Mouse (Mus musculus) heart, embryonic 14.5 days (tissue): ENCODE data around the gene Map7. TPM values are rescaled to one million over a fixed set of nuclear protein-coding genes. Genes with fewer than 3 reads are reported as not detected.

Source experiments
- ATAC-seq: fragments of 200-750 bp; cut with Nextera tagmentation; 2 replicates; pipeline ENCODE4 v1.8.0; 2017; ENCODE audit warnings: low read depth, moderate TSS enrichment; ENCODE audit not compliant: insufficient number of reproducible peaks, insufficient read depth, low FRiP score
- H3K27ac ChIP-seq, 2 experiments: fragments of 200-500 bp in 1 of 2; fragments of 300-500 bp in 1 of 2; sonication (generic) in 1 of 2; replicated peaks in 1 of 2; 2 replicates each; pipeline ENCODE4 v1.5.1; 2012 to 2014; ENCODE audit warnings: low read depth in 2 of 2, low read length in 2 of 2, control low read depth in 1 of 2, mild to moderate bottlenecking in 1 of 2, mixed read lengths in 1 of 2; ENCODE audit not compliant: control insufficient read depth in 1 of 2, insufficient read depth in 1 of 2
- H3K27me3 ChIP-seq: fragments of 300-500 bp; sonication (generic); 2 replicates; pipeline ENCODE4 v1.6.1; 2014; ENCODE audit warnings: mild to moderate bottlenecking, low read length, control low read depth; ENCODE audit not compliant: control insufficient read depth, insufficient read depth
- H3K36me3 ChIP-seq: fragments of 300-500 bp; sonication (generic); 2 replicates; pipeline ENCODE4 v1.6.1; 2014; ENCODE audit warnings: mild to moderate bottlenecking, control low read depth, low read length, mixed read lengths; ENCODE audit not compliant: control insufficient read depth, insufficient read depth
- H3K4me1 ChIP-seq, 2 experiments: fragments of 200-500 bp in 1 of 2; fragments of 300-500 bp in 1 of 2; sonication (generic) in 1 of 2; 2 replicates each; pipeline ENCODE4 v1.6.1; 2012 to 2014; ENCODE audit warnings: low read length in 2 of 2, control low read depth in 1 of 2, mixed read lengths in 1 of 2; ENCODE audit not compliant: control insufficient read depth in 2 of 2, insufficient read depth in 2 of 2
- H3K4me2 ChIP-seq: fragments of 300-500 bp; sonication (generic); 2 replicates; pipeline ENCODE4 v1.6.1; 2014; ENCODE audit warnings: mild to moderate bottlenecking, low read length
- H3K4me3 ChIP-seq, 2 experiments: fragments of 200-500 bp in 1 of 2; fragments of 300-500 bp in 1 of 2; sonication (generic) in 1 of 2; 2 replicates each; pipeline ENCODE4 v1.5.1; 2012 to 2014; ENCODE audit warnings: low read length in 2 of 2, mild to moderate bottlenecking in 2 of 2, control low read depth in 1 of 2, low read depth in 1 of 2, moderate library complexity in 1 of 2; ENCODE audit not compliant: control insufficient read depth in 1 of 2, insufficient read depth in 1 of 2
- H3K9ac ChIP-seq: fragments of 300-500 bp; sonication (generic); 2 replicates; pipeline ENCODE4 v1.6.1; 2014; ENCODE audit warnings: mild to moderate bottlenecking, low read length
- H3K9me3 ChIP-seq: fragments of 300-500 bp; sonication (generic); 2 replicates; pipeline ENCODE4 v1.6.1; 2016; ENCODE audit warnings: low read length, control low read depth; ENCODE audit not compliant: control insufficient read depth
- WGBS: fragments of 180-500 bp; shearing (Covaris S2); extraction: QIAGEN DNeasy Blood & Tissue Kit; methylation state at CpG from one replicate; pipeline ENCODE4 v1.1.7; 2014; 5-methylcytosine and 5-hydroxymethylcytosine counted together
- polyA plus RNA-seq: library from polyadenylated mRNA; unstranded; fragments of >200 nt; fragmentation: Nextera tagmentation; extraction: Ambion mirVana; gene quantifications from 2 replicates; pipeline ENCODE4 v1.2.1, GENCODE M21; 2014

The Map7 gene
- polyA plus RNA-seq, 1 experiment from 2014 or later, result 6.6 TPM

DNA sequence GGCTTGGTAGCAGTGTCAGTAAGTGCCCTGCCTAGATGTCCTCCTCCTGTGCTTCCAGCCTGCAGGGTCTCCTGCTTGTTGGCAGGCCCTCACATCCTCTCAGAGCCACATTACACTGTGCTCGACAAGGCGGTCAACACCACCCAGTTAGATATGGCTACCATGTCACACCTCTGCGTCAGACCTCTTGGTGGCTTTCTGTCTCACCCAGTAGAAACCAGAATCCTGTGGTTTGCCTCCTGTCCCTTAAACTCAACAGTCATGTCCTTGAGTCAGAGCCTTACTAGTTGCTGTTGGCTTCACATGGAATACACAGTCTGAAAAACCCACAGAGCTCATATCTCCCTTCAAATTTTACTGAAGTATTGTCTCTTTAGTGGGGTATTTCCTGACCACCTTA, 87.4 kb downstream of the Map7 start:
- peaks cover 0 to 2% of the 10 kb centered on the region in 2 experiments; a peak in 1 of 4 replicates for H3K4me1 ChIP-seq
- H3K27ac ChIP-seq, result no peak overlapping the region
- no peak overlapping the region for H3K4me3 ChIP-seq
- no peaks in the 10 kb centered on the region for H3K27me3 ChIP-seq
- WGBS, result 81% methylated on average over 3 of the region's 3 CpGs
- H3K4me2 ChIP-seq, result no peak overlapping the region
- no peaks in the 10 kb centered on the region for H3K9me3 ChIP-seq
- H3K9ac ChIP-seq, result no peak overlapping the region
- no peaks in the 10 kb centered on the region for H3K36me3 ChIP-seq
- ATAC-seq, result no peak

DNA sequence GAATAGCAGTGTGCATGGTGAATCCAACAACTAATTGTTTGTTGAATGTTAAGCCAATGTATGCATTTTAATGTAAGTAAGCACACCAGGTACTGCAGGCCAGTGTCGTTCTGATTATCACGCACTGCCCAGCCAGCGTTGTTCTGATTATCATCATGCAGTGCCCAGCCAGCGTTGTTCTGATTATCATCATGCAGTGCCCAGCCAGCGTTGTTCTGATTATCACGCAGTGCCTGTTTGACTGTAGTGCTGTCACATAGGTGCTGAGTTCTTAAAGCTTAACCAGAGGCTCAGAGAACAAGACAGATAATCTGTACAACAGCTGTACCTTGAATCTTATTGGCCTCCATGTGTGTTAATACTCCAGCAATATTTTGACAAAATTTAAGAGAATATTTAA, 88.0 kb downstream of the Map7 start:
- WGBS, result 75% methylated on average over 6 of the region's 6 CpGs
- Histone ChIP-seq H3K4me1 (peaks cover 0 to 2% of the 10 kb centered on the region in 2 experiments; a peak in 1 of 4 replicates), H3K9me3 (no peaks in the 10 kb centered on the region), H3K4me2 (no peak overlapping the region), H3K36me3 (no peaks in the 10 kb centered on the region), H3K4me3 (no peak overlapping the region), H3K27ac (no peak overlapping the region), H3K9ac (no peak overlapping the region), H3K27me3 (no peaks in the 10 kb centered on the region)
- ATAC-seq, result no peak

DNA sequence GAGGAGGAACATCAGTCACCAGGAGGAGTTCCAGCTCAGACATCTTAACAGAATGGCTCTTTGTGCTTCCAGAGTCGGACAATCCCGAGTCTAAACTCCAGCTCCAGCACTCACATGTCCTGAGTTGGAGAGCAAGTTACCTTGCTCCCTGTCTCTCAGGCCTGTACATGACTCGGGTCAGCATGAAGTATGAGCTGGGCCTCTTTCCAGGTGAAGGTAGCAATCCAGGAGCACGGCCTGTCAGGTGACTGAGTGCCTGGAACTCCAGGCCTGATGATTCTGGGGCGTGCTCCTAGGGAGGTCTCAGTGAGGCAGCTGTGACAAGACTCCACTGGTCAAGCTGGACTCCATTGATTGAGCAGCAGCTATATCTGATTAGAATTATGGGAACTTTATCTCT, 90.0 kb downstream of the Map7 start:
- WGBS, result 77% methylated on average over 5 of the region's 5 CpGs
- H3K36me3 ChIP-seq, result no peaks in the 10 kb centered on the region
- no peaks in the 10 kb centered on the region for H3K9me3 ChIP-seq
- H3K9ac ChIP-seq, result no peak overlapping the region
- no peaks in the 10 kb centered on the region for H3K27me3 ChIP-seq
- H3K4me3 ChIP-seq, result no peak overlapping the region
- H3K27ac ChIP-seq, result no peak overlapping the region
- H3K4me2 ChIP-seq, result no peak overlapping the region
- ATAC-seq, result no peak
- H3K4me1 ChIP-seq, result peaks cover 0 to 2% of the 10 kb centered on the region in 2 experiments; a peak in 1 of 4 replicates

DNA sequence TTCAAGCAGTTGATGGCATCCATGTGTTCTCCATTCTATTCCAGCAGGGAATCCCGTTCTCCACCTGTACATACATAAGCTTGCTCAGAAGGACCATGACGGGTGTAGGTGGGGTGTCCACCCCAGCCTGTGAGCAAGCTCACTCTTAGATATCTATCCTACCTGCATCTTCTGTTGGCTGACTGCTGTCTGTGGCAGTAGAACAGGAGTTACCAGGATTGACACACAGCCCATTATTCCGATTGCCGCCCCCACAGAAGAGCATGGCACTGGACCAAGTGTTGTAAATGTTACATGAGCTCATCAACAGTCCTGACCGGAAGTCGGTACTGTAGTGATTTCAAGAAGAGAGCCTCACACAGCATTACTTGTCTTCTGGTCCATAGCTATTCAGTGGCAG, 92.6 kb downstream of the Map7 start:
- Histone ChIP-seq H3K4me3 (no peak overlapping the region), H3K36me3 (no peaks in the 10 kb centered on the region), H3K27me3 (no peaks in the 10 kb centered on the region), H3K27ac (no peak overlapping the region), H3K9ac (no peak overlapping the region), H3K4me1 (no peaks in the 10 kb centered on the region), H3K9me3 (no peaks in the 10 kb centered on the region), H3K4me2 (no peak overlapping the region)
- no peak for ATAC-seq
- 71% methylated on average over 6 of the region's 6 CpGs for WGBS

DNA sequence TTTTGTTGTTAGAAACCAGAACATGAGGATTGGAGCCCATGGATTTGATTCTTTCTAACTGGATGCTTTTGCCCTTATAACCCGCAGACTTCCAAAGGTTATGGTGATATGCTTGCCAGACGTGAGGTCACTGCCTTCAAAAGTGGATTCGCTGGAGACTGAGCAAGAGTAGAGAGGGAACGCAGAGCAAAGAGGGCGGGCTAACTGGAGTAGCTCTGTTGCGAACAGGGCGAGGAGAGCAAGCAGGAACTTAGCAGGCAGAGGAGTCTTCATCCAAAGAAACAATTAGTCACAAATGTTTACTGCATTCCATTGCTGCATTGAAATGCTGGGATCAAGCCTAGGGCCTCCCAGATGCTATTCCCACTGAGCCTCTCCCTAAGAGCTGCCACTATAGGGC, 95.0 kb downstream of the Map7 start:
- 80% methylated on average over 7 of the region's 7 CpGs for WGBS
- Histone ChIP-seq H3K9ac (no peak overlapping the region), H3K9me3 (no peaks in the 10 kb centered on the region), H3K4me1 (no peaks in the 10 kb centered on the region), H3K36me3 (0 out of 2 replicates have a peak, but pooled peaks cover 5% of the 10 kb centered on the region), H3K27ac (no peak overlapping the region), H3K4me2 (no peak overlapping the region), H3K4me3 (no peak overlapping the region), H3K27me3 (no peaks in the 10 kb centered on the region)
- ATAC-seq, result no peak

DNA sequence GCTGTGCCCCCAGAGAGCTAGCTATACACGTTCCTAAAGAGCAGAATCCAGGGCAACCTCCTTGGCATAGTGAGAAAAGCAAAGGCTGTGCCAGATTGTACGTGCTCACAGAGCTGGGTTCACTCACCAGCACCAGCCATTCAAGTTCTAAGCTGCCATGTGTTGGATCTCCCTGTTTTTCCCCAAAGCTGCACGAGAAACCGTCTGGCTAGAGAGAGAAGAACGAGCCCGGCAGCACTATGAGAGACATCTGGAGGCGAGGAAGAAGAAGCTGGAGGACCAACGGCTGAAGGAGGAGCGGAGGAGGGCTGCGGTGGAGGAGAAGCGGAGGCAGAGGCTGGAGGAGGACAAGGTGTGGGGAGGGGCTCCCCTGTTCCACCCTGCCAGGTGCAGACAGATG, 96.8 kb downstream of the Map7 start:
- Histone ChIP-seq H3K27me3 (no peaks in the 10 kb centered on the region), H3K4me3 (no peak overlapping the region), H3K27ac (no peak overlapping the region), H3K4me1 (no peaks in the 10 kb centered on the region; a peak in 1 of 4 replicates), H3K4me2 (no peak overlapping the region), H3K9me3 (no peaks in the 10 kb centered on the region), H3K36me3 (0 out of 2 replicates have a peak, but pooled peaks cover 5% of the 10 kb centered on the region), H3K9ac (no peak overlapping the region)
- 83% methylated on average over 11 of the region's 11 CpGs for WGBS
- ATAC-seq, result no peak

DNA sequence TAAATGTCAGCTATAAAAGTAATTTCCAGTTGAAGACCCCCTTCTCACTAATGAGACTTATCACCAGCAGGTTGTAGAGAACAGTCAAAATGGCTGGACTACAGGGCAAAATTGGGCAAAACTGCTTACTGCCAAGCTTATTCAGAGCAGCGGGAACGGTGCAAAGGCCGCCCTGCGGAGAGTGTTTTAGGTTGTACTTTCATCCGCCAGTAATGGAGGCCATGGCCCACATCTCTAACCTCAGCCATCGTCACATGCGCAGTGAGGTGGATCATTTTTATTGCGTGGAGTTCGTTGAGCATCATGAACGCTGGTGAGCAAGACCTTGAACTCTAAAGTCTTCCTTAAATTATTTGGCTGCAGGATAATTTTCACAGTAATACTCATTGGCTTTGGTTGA, 100.8 kb downstream of the Map7 start:
- no peaks in the 10 kb centered on the region for H3K9me3 ChIP-seq
- ATAC-seq, result no peak
- H3K9ac ChIP-seq, result no peak overlapping the region
- 0 out of 2 replicates have a peak, but pooled peaks cover 5% of the 10 kb centered on the region for H3K36me3 ChIP-seq
- H3K4me2 ChIP-seq, result no peak overlapping the region
- H3K4me3 ChIP-seq, result no peak overlapping the region
- H3K4me1 ChIP-seq, result no peaks in the 10 kb centered on the region; a peak in 1 of 4 replicates
- WGBS, result 92% methylated on average over 10 of the region's 10 CpGs
- H3K27me3 ChIP-seq, result no peaks in the 10 kb centered on the region
- no peak overlapping the region for H3K27ac ChIP-seq

DNA sequence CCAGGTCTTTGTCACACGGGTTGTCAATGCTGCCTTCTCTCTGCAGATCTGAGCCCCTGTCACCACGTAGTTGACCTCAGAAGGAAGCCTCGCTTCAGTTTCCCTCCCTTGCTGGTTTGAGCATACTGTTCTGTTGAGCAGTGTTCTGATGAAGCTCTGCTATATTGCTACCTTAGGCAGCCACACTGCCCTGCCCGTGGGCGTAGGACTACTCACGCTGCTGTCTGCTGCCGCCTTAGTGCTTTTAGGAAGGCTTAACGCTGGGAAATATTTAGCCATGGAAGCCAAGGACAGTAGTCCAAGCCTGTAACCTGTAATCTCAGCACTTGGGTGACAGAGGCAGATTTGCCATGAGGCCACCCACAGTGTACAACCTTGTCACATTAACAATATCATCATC, 107.3 kb downstream of the Map7 start:
- no peak for ATAC-seq
- H3K4me2 ChIP-seq, result no peak overlapping the region
- peaks cover 7% of the 10 kb centered on the region in 2 experiments for H3K4me1 ChIP-seq
- whole genome bisulfite sequencing, result 70% methylated on average over 8 of the region's 8 CpGs
- H3K36me3 ChIP-seq, result no peaks in the 10 kb centered on the region
- H3K9ac ChIP-seq, result no peak overlapping the region
- H3K9me3 ChIP-seq, result no peaks in the 10 kb centered on the region
- H3K4me3 ChIP-seq, result no peak overlapping the region
- no peak overlapping the region for H3K27ac ChIP-seq
- H3K27me3 ChIP-seq, result no peaks in the 10 kb centered on the region
